Mouse (Mus musculus) heart, embryonic 10.5 days (tissue): Measurements from ENCODE around the gene Gm20388. TPM values are rescaled to one million over a fixed set of nuclear protein-coding genes. Genes with fewer than 3 reads are reported as not detected.
A peak's percentile ranks its signal among the peaks of the same experiment; 100 is the strongest.

ENCODE experiments used
- DNase-seq: peaks from one replicate; pipeline ENCODE4 v3.0.0-alpha.2; 2017; ENCODE audit warnings: low spot score
- H3K27ac ChIP-seq: fragments of 300-500 bp; sonication (generic); 2 replicates; pipeline ENCODE4 v1.5.1; 2016; ENCODE audit warnings: mild to moderate bottlenecking
- H3K27me3 ChIP-seq: fragments of 300-500 bp; sonication (generic); 2 replicates; pipeline ENCODE4 v1.6.1; 2016; ENCODE audit warnings: mild to moderate bottlenecking; ENCODE audit not compliant: poor library complexity, insufficient read depth, severe bottlenecking
- H3K36me3 ChIP-seq: fragments of 300-500 bp; sonication (generic); 2 replicates; pipeline ENCODE4 v1.6.1; 2016; ENCODE audit warnings: mild to moderate bottlenecking, moderate library complexity
- H3K4me1 ChIP-seq: fragments of 300-500 bp; sonication (generic); 2 replicates; pipeline ENCODE4 v1.6.1; 2016; ENCODE audit warnings: mild to moderate bottlenecking
- H3K4me3 ChIP-seq: fragments of 300-500 bp; sonication (generic); 2 replicates; pipeline ENCODE4 v1.5.1; 2016; ENCODE audit warnings: mild to moderate bottlenecking, moderate library complexity
- H3K9me3 ChIP-seq: fragments of 300-500 bp; sonication (generic); 2 replicates; pipeline ENCODE4 v1.6.1; 2016; ENCODE audit warnings: mild to moderate bottlenecking, moderate library complexity
- WGBS: fragments of 180-500 bp; shearing (Covaris S2); methylation state at CpG from one replicate; pipeline ENCODE4 v1.1.7; 2016; 5-methylcytosine and 5-hydroxymethylcytosine counted together
- polyA plus RNA-seq: library from polyadenylated mRNA; unstranded; fragments of >200 nt; fragmentation: Nextera tagmentation; extraction: Ambion mirVana; gene quantifications from 2 replicates; pipeline ENCODE4 v1.2.1, GENCODE M21; 2016

Gene Gm20388
- polyA plus RNA-seq, 1 experiment from 2014 or later, result 4.5 TPM

DNA sequence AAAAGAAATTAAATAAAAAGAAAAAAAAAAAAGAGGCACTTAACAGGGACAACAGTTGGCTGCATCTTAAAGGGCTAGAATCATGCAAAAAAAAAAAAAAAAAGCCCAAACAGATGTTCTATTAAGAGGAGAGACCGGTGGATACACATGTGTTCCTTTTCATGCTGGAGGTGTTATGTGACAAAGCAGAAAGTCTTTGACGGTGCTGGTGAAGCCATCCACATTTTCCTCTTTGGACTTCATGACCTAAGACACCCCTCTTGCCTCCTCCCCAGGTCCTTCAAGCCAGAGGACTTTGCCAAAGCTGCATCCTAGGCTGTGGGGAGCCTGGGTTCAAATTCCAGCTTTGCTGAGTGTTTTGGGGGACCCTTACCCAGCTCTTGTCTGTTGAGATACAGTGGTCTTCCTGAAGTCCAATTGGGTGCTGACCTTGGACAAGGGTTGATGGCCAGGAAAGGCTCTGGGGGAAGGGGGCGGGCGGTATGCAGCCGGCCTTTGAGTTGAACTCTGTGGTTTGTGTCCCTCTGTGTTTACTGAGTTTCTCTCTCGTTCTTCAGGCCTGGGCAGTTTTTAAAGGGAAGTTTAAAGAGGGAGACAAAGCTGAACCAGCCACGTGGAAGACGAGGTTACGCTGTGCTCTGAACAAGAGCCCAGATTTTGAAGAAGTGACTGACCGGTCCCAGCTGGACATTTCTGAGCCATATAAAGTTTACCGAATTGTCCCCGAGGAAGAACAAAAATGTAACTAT lies 832.7 kb downstream of the Gm20388 start:
- Histone ChIP-seq H3K27ac (peak overlapping the region; percentile 74; the same call in 1 of the 2 replicates), H3K27me3 (peaks cover 76% of the 10 kb centered on the region), H3K36me3 (no peaks in the 10 kb centered on the region), H3K4me1 (peaks cover 13% of the 10 kb centered on the region), H3K4me3 (no peak overlapping the region), H3K9me3 (no peaks in the 10 kb centered on the region)
- WGBS, result 69% methylated on average over 12 of the region's 12 CpGs
- DNase-seq, result no peak

DNA sequence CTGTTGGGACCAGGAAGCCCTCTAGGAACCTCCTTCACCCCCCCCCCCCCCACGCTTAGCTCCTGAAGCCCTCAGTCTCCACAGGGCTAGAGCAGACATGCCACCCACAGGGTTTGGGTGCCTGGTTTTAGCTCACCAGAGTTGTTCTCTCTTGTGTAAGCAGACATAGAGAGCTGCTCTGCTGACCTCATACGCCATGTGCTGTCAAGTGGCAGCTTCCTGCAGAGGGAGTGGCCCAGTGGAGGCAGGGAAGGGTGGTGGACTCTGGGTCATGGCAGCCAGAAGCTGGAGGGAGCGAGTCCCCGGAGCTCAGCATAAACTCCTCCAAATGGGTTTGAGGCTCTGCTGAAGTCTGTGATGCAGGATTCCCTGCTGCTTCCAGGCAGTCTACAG lies 833.3 kb downstream of the Gm20388 start:
- H3K36me3 ChIP-seq, result no peaks in the 10 kb centered on the region
- 51% methylated on average over 4 of the region's 4 CpGs for WGBS
- peaks cover 13% of the 10 kb centered on the region for H3K4me1 ChIP-seq
- peak overlapping the region; percentile 74; the same call in 1 of the 2 replicates for H3K27ac ChIP-seq
- H3K4me3 ChIP-seq, result no peak overlapping the region
- H3K27me3 ChIP-seq, result peaks cover 75% of the 10 kb centered on the region
- DNase-seq, result no peak
- H3K9me3 ChIP-seq, result no peaks in the 10 kb centered on the region

DNA sequence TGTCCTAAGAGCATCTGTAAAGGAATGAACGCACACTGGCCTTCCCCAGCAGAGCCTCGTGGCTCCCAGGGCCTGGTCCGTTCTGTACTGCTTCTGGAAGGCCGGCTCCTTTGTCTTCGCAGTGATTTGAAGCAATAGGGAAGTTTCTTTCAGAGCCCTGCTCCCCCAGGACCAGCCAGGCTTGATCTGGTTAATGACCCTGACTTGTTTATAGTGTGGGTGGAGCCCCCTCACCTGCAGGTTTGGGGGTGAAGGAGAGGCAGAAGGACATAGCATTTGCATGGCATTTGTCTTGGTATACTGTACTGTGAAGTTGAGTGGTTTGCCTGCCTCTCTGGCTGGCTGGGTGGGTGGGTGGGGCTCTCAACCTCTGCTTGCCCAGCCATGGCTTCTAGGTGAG lies 833.8 kb downstream of the Gm20388 start:
- 66% methylated on average over 5 of the region's 5 CpGs for WGBS
- H3K36me3 ChIP-seq, result no peaks in the 10 kb centered on the region
- no peak overlapping the region for H3K4me3 ChIP-seq
- H3K27ac ChIP-seq, result 0 out of 2 replicates have a peak overlapping the region, but pooled peaks have one; percentile 74
- no peaks in the 10 kb centered on the region for H3K9me3 ChIP-seq
- DNase-seq, result no peak
- peaks cover 75% of the 10 kb centered on the region for H3K27me3 ChIP-seq
- peaks cover 13% of the 10 kb centered on the region for H3K4me1 ChIP-seq

DNA sequence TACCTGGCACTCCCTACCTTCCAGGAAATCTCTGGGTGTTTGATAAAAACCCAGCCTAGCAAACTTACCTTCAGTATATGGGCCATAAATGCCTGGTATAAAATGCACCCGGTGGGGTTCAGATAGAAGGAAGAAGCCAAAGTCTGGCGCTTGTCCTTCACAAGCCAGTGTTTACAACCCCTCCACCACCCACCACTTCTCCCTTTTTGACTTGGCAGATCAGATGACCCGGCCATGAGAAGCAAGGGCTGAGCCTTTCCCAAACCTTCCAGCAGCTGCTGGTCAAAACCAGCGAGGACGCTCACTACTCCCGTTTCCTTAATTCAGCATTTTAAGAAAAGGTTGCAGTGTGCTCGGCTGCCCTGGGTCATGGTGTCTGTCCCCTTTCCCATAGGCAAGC lies 834.6 kb downstream of the Gm20388 start:
- H3K27ac ChIP-seq, result no peak overlapping the region
- H3K4me3 ChIP-seq, result no peak overlapping the region
- no peak for DNase-seq
- peaks cover 14% of the 10 kb centered on the region for H3K4me1 ChIP-seq
- 76% methylated on average over 7 of the region's 7 CpGs for WGBS
- H3K9me3 ChIP-seq, result no peaks in the 10 kb centered on the region
- no peaks in the 10 kb centered on the region for H3K36me3 ChIP-seq
- H3K27me3 ChIP-seq, result peaks cover 75% of the 10 kb centered on the region

DNA sequence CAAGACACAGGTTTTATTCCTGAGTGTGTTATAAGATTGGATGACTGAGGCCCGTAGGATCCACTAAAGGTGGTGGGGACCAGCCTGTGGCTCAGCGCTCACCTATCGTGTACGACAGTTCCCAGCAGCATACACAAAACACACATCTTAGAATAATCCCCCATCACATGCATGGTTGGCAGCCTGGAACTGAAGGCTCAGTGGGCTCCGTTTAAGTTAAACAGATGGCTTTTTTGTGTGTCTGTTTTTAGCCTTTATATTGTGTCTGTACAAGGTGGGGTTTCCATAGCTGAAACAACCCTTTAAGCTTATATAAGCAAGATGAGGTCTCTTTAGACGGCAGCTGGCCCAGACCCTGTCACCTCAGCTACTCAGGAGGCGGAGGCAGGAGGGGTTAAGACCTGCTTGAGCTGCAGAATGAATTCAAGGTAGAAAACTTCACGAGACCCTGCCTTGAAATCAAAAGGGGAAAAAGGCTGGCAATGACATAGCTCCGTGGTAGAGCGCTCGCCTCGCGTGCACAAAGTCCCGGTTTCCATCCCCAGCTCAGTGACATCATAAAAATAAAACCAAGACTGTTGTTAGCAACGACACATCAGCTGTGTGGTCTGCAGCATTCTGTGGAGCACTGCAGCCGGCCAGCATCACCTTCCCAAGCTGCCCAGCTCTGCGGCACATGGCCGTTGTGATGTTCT lies 835.5 kb downstream of the Gm20388 start:
- Histone ChIP-seq H3K9me3 (no peaks in the 10 kb centered on the region), H3K27me3 (peaks cover 72% of the 10 kb centered on the region), H3K27ac (no peak overlapping the region), H3K4me1 (peaks cover 22% of the 10 kb centered on the region), H3K4me3 (no peak overlapping the region), H3K36me3 (no peaks in the 10 kb centered on the region)
- WGBS, result 79% methylated on average over 18 of the region's 18 CpGs
- DNase-seq, result no peak

DNA sequence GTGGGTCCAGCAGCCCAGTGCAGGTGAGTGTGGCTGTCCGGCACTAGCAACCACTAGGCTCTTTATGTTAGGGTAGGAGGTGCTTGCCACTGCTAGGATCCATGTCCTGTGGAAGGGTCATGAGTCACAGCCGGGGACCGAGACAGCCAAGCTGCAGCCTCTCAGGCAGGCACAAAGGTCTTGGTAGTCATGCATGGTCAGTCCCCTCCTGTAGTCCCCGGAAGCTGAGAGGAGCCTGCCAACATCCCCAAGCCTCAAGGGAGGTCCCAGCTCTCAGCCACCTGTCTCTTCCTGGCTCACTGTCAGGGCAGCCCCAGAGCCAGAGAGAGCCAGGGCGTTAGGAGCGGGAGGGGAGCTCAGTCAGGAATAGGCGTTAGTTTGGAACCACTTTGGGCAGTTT lies 836.6 kb downstream of the Gm20388 start:
- DNase-seq, result no peak
- whole genome bisulfite sequencing, result 87% methylated on average over 7 of the region's 7 CpGs

DNA sequence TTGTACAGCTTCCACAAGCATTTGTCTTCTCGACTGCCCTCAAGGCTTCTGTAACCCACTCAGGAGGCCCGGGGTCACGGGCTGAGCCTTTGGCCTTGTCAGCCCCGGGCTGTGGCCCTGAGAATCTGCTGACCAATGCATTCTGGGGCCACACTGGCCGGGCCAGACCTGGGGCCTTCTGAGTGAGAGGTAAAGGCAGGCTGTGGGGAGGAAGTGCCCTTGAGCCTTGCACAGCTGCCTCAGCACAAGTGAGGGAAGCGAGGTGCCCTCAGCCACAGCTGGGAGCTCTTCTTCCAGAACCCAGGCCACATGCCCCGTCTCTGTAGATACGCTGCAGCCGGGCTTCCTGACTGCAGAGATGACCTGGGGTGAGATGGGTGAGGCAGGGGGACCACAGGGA lies 840.0 kb downstream of the Gm20388 start:
- peak overlapping the region; percentile 42; the same call in 1 of the 2 replicates for H3K27ac ChIP-seq
- no peaks in the 10 kb centered on the region for H3K36me3 ChIP-seq
- peaks cover 44% of the 10 kb centered on the region for H3K4me1 ChIP-seq
- H3K27me3 ChIP-seq, result peaks cover 76% of the 10 kb centered on the region
- no peaks in the 10 kb centered on the region for H3K9me3 ChIP-seq
- WGBS, result 73% methylated on average over 9 of the region's 9 CpGs
- no peak overlapping the region for H3K4me3 ChIP-seq
- DNase-seq, result no peak

More for the DNA sequence above, 836.6 kb downstream of the Gm20388 start:
- H3K4me1 ChIP-seq, result peaks cover 33% of the 10 kb centered on the region
- no peak overlapping the region for H3K4me3 ChIP-seq
- H3K27me3 ChIP-seq, result peaks cover 70% of the 10 kb centered on the region
- H3K9me3 ChIP-seq, result no peaks in the 10 kb centered on the region
- H3K27ac ChIP-seq, result no peak overlapping the region
- no peaks in the 10 kb centered on the region for H3K36me3 ChIP-seq

DNA sequence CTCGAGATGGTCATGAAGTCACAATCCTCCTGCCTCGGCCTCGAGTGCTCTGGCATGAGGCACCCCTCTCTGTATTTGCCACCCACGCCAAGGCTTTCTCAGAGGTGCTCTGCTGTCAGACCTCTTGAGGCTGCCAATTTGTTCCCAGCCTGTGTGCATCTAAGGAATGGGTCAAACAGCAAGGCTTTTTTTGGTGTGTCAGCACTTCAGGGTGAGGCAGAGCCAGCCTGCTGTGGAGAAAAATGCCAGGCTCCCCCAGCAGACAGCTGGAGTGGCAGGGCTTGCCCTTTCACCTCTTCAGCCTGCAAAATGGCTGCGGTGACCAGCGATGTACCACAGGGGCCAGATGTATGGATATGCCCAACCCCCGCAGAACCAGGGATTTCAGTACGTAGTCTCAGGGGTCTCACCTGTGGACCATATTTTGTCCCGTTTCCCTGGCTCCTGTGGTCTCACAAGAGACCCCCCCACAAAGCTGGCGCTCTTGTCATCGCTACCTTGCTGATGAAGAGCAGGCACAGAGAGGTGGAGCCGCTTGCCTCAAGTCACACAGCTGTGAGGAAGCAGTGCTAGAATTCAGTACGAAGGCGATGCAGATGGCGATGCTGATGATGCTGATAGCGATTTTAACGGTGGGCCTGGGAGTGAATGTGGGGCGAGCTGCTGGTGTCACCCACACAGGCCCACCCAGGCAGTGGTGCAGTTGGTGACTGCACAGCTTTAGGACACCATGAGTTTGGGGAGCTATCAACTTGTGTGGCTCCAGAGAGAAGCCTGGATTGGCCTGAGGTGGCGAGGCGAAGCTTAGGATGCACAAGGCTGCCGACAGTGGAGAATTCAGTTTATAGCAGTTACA lies 840.8 kb downstream of the Gm20388 start:
- Histone ChIP-seq H3K4me1 (peaks cover 47% of the 10 kb centered on the region), H3K36me3 (no peaks in the 10 kb centered on the region), H3K27me3 (peaks cover 78% of the 10 kb centered on the region), H3K9me3 (no peaks in the 10 kb centered on the region), H3K4me3 (peak overlapping the region; percentile 23), H3K27ac (peak overlapping the region; percentile 72)
- 49% methylated on average over 21 of the region's 21 CpGs for WGBS
- no peak for DNase-seq

DNA sequence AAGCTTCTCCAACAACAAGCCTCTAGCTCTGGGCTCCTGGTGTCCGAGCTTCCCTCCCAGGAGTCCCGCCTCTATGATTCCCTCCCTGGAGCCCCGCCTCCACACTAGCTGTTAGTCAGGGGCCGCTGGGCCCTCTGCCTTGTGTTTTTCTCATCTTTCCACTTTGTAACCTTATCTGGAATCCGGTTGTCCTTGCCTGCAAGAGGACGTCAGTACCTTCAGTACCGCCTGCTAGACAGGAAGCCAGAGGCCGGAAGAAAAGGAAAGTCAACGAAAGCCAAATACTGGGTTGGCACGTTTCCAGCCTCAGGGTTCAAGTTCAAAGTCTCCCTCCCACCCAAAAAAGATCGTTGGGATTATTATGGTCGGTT lies 841.4 kb downstream of the Gm20388 start:
- Histone ChIP-seq H3K36me3 (no peaks in the 10 kb centered on the region), H3K27me3 (peaks cover 72% of the 10 kb centered on the region), H3K4me3 (peak overlapping the region; percentile 23), H3K4me1 (peaks cover 47% of the 10 kb centered on the region), H3K9me3 (no peaks in the 10 kb centered on the region), H3K27ac (peak overlapping the region; percentile 72)
- WGBS, result 5% methylated on average over 12 of the region's 12 CpGs
- DNase-seq, result peak; percentile 84

DNA sequence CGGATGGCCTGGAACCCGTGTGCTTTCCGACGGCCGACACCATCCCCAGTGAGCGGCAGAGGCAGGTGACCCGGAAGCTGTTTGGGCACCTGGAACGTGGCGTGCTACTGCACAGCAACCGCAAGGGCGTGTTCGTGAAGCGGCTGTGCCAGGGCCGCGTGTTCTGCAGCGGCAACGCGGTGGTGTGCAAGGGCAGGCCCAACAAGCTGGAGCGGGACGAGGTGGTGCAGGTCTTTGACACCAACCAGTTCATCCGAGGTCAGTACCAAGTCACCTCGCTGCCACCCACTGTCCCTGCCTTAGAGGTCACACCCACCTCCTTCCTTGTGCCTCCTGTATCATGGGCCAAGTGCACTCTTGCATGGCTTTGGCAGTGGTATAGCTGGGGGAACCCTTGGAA lies 842.8 kb downstream of the Gm20388 start:
- 91% methylated on average over 22 of the region's 22 CpGs for WGBS
- Histone ChIP-seq H3K27me3 (peaks cover 67% of the 10 kb centered on the region), H3K27ac (no peak overlapping the region), H3K4me3 (no peak overlapping the region), H3K4me1 (peaks cover 47% of the 10 kb centered on the region), H3K36me3 (no peaks in the 10 kb centered on the region), H3K9me3 (no peaks in the 10 kb centered on the region)
- DNase-seq, result no peak

DNA sequence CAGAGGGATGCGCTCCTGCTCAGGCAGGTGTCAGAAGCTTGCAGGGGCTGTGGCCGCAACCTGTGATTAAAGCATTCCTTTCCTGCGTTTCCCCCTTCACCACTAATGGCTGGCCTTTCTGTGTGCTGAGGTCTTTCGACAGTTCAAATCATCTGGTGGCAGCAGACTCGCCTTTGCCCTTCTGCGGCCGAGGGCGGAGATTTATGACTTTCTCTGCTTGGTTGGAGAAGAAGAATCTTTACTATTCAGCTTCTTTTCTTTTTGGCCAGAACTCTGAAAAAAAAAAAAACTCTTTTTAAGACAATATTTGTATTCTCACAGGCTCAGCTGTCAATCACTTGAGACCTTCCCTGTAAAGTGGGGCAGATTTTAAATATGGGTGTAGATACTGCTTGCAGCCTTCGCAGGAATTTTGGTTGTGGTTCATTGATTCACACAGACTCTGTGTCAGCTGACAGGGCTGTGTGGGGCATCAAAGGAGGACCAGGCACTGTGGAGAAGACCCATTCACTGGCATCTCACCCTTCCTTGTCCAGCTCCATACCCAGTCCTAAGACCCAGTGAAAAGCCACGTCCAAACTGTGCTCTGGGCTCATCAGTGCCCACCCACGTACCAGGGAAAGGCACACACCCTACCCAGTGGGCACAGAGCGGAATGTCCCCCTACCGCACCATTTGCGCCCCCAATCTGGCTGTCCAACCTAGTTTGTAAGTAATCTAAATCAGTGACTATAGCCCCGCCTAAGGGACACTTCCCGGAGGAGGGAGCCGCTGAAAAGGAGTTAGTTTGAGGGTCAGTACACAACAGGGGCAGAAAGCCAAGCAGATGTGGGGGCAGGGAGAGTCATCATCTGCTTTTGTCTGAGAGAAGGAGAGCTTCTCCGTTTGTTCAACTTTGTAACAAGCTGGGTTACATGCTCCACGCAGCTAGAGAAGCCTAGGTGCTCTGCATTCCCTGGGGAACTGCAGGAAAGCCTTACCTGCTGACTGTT lies 845.0 kb downstream of the Gm20388 start:
- H3K4me1 ChIP-seq, result peaks cover 42% of the 10 kb centered on the region
- no peak for DNase-seq
- no peaks in the 10 kb centered on the region for H3K36me3 ChIP-seq
- H3K27me3 ChIP-seq, result peaks cover 63% of the 10 kb centered on the region
- H3K27ac ChIP-seq, result no peak overlapping the region
- H3K9me3 ChIP-seq, result no peaks in the 10 kb centered on the region
- 60% methylated on average over 19 of the region's 19 CpGs for WGBS
- H3K4me3 ChIP-seq, result no peak overlapping the region

DNA sequence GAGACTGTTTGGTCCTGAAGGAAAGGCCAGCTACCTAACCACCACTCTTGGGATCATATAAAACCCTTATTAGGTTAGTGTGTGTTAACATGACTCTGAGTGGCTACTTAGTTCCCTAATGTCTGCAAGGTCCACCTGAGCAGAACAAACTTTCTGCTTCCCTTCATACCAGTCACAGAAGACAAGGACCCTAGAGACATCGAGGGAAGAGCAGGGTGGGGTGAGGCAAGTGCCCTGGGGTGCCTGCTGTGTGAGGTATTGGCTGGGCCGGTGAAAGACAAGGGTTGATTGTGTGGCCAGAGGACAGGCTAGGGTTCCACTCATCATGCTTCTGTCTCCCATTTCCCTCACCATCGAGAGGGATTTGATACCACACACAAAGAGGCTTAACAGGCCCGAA lies 847.4 kb downstream of the Gm20388 start:
- Histone ChIP-seq H3K9me3 (no peaks in the 10 kb centered on the region), H3K4me1 (peaks cover 23% of the 10 kb centered on the region; the same call in 1 of the 2 replicates), H3K27ac (no peak overlapping the region), H3K27me3 (peaks cover 66% of the 10 kb centered on the region), H3K36me3 (no peaks in the 10 kb centered on the region), H3K4me3 (no peak overlapping the region)
- WGBS, result 57% methylated on average over 4 of the region's 4 CpGs
- DNase-seq, result no peak
